Mouse (Mus musculus): ENCODE data around the gene Cyb561d2.
A peak's percentile ranks its signal among the peaks of the same experiment; 100 is the strongest.

The Cyb561d2 gene

GRCm38 (mm10) chr9:107550491-107551116 is 8.6 kb upstream of the Cyb561d2 start:
- no peak for DNase-seq (ENCODE audit: low spot score in 2 of 2)

GRCm38 (mm10) chr9:107549297-107550074 is 7.5 kb upstream of the Cyb561d2 start:
- no peak for DNase-seq (ENCODE audit: low spot score in 2 of 2)

- no peak for DNase-seq (ENCODE audit: low spot score in 2 of 2)
Observed at GRCm38 (mm10) chr9:107548820-107549219, 6.8 kb upstream of the Cyb561d2 start.

- DNase-seq (ENCODE audit: low spot score in 2 of 2) = no peak
Observed at GRCm38 (mm10) chr9:107547957-107548356, 6.0 kb upstream of the Cyb561d2 start.

- peak; percentile 46 to 78 for DNase-seq (ENCODE audit: low spot score in 2 of 2)
Observed at GRCm38 (mm10) chr9:107547026-107547425, 5.0 kb upstream of the Cyb561d2 start, which contains the start of gene Zmynd10. Zmynd10 (plus strand) TSS chr9:107547298.

- DNase-seq (ENCODE audit: low spot score in 2 of 2) = peak; percentile 63 to 85
Observed at GRCm38 (mm10) chr9:107545602-107546001, 3.6 kb upstream of the Cyb561d2 start.

- DNase-seq (ENCODE audit: low spot score in 2 of 2) = no peak
Observed at GRCm38 (mm10) chr9:107545199-107545598, 3.2 kb upstream of the Cyb561d2 start.

GRCm38 (mm10) chr9:107544729-107545128 is 2.7 kb upstream of the Cyb561d2 start:
- DNase-seq (ENCODE audit: low spot score in 2 of 2) = no peak

GRCm38 (mm10) chr9:107544196-107544700 is 2.3 kb upstream of the Cyb561d2 start:
- no peak for DNase-seq (ENCODE audit: low spot score in 2 of 2)

- no peak for DNase-seq (ENCODE audit: low spot score in 2 of 2)
Observed at GRCm38 (mm10) chr9:107543299-107543698, 1.3 kb upstream of the Cyb561d2 start.

GRCm38 (mm10) chr9:107542721-107543120 is 728 bp upstream of the Cyb561d2 start:
- no peak for DNase-seq (ENCODE audit: low spot score in 2 of 2)

GRCm38 (mm10) chr9:107542352-107542686 is 326 bp upstream of the Cyb561d2 start:
- no peak for DNase-seq (ENCODE audit: low spot score in 2 of 2)

GRCm38 (mm10) chr9:107541005-107541404 is 988 bp downstream of the Cyb561d2 start:
- no peak for DNase-seq (ENCODE audit: low spot score in 2 of 2)

- DNase-seq (ENCODE audit: low spot score in 2 of 2) = no peak
Observed at GRCm38 (mm10) chr9:107540420-107540819, 1.6 kb downstream of the Cyb561d2 start.

- DNase-seq (ENCODE audit: low spot score in 2 of 2) = no peak
Observed at GRCm38 (mm10) chr9:107539940-107540339, 2.1 kb downstream of the Cyb561d2 start.

- DNase-seq (ENCODE audit: low spot score in 2 of 2) = no peak
Observed at GRCm38 (mm10) chr9:107538711-107539110, 3.3 kb downstream of the Cyb561d2 start.

GRCm38 (mm10) chr9:107538231-107538630 is 3.8 kb downstream of the Cyb561d2 start:
- DNase-seq (ENCODE audit: low spot score in 2 of 2) = no peak

- DNase-seq (ENCODE audit: low spot score in 2 of 2) = no peak
Observed at GRCm38 (mm10) chr9:107534408-107535202, 7.4 kb downstream of the Cyb561d2 start.

- peak; percentile 75 to 89 for DNase-seq (ENCODE audit: low spot score in 2 of 2)
Observed at GRCm38 (mm10) chr9:107533791-107534407, 8.1 kb downstream of the Cyb561d2 start, which contains the start of gene Tmem115. Tmem115 (plus strand) TSS chr9:107533945.

GRCm38 (mm10) chr9:107526198-107527026 is 15.6 kb downstream of the Cyb561d2 start:
- DNase-seq (ENCODE audit: low spot score in 2 of 2) = peak; percentile 72 to 79

- no peak for DNase-seq (ENCODE audit: low spot score in 2 of 2)
Observed at GRCm38 (mm10) chr9:107522400-107522711, 19.6 kb downstream of the Cyb561d2 start.
